Mouse (Mus musculus) lung, postnatal 0 days (tissue): ENCODE measurements around the gene Sept3.

ENCODE experiments used
- CTCF ChIP-seq: IDR thresholded peaks from 2 replicates; pipeline ENCODE4 v1.5.1; 2016; ENCODE audit warnings: antibody characterized with exemption, mild to moderate bottlenecking
- EP300 ChIP-seq: IDR thresholded peaks from 2 replicates; pipeline ENCODE4 v1.6.1; 2016; ENCODE audit warnings: antibody characterized with exemption, mild to moderate bottlenecking, control low read depth

- no peak for TF ChIP-seq EP300
- TF ChIP-seq CTCF, result no peak
These were observed 61.9 kb downstream of the Sept3 start for GRCm38 (mm10) chr15:82336629-82337028.
